Mouse (Mus musculus) liver, embryonic 11.5 days (tissue): Measurements from ENCODE around the gene Ndufb2. TPM values are rescaled to one million over a fixed set of nuclear protein-coding genes. Genes with fewer than 3 reads are reported as not detected.

ENCODE experiments used
- polyA plus RNA-seq: library from polyadenylated mRNA; unstranded; fragments of >200 nt; fragmentation: Nextera tagmentation; extraction: Ambion mirVana; gene quantifications from 2 replicates; pipeline ENCODE4 v1.2.1, GENCODE M21; 2014

Gene Ndufb2
- polyA plus RNA-seq, 1 experiment from 2014 or later, result 331 TPM

Other genes starting within 250 kb of the Ndufb2 start
- gene Slc37a3, start 214.9 kb upstream of the Ndufb2 start, polyA plus RNA-seq, result 14.8 and 16.2 TPM in 2 replicates
- 0.27 and 0.64 TPM in 2 replicates for gene Rab19, start 211.4 kb upstream of the Ndufb2 start, polyA plus RNA-seq
- gene Mkrn1, start 172.1 kb upstream of the Ndufb2 start, polyA plus RNA-seq, result 50.8 and 53.5 TPM in 2 replicates
- gene Dennd2a, start 34.7 kb upstream of the Ndufb2 start, polyA plus RNA-seq, result 12.4 and 12.6 TPM in 2 replicates
- gene Adck2, start 18.7 kb upstream of the Ndufb2 start, polyA plus RNA-seq, result 20.6 and 22.8 TPM in 2 replicates
- gene Gm42420, start 6.8 kb upstream of the Ndufb2 start, polyA plus RNA-seq, result 2.9 and 3.5 TPM in 2 replicates
- 12.2 and 13.4 TPM in 2 replicates for gene Braf, start 132.9 kb downstream of the Ndufb2 start, polyA plus RNA-seq
- gene Mrps33, start 218.4 kb downstream of the Ndufb2 start, polyA plus RNA-seq, result 172 and 188 TPM in 2 replicates